Mouse (Mus musculus) stomach, embryonic 16.5 days (tissue): ENCODE data around the gene Isyna1. TPM values are rescaled to one million over a fixed set of nuclear protein-coding genes. Genes with fewer than 3 reads are reported as not detected.

Experiments used
- ATAC-seq: fragments of 200-750 bp; cut with Nextera tagmentation; 2 replicates; pipeline ENCODE4 v1.8.0; 2017; ENCODE audit warnings: moderate number of reproducible peaks, moderate TSS enrichment; ENCODE audit not compliant: insufficient read depth, low FRiP score
- H3K27ac ChIP-seq: fragments of 300-500 bp; sonication (generic); 2 replicates; pipeline ENCODE4 v1.5.1; 2014; ENCODE audit warnings: low read length
- H3K27me3 ChIP-seq: fragments of 300-500 bp; sonication (generic); 2 replicates; pipeline ENCODE4 v1.6.1; 2014; ENCODE audit warnings: low read length, control low read depth, mixed read lengths; ENCODE audit not compliant: control insufficient read depth, insufficient read depth
- H3K36me3 ChIP-seq: fragments of 300-500 bp; sonication (generic); 2 replicates; pipeline ENCODE4 v1.6.1; 2014; ENCODE audit warnings: low read length; ENCODE audit not compliant: control insufficient read depth, insufficient read depth
- H3K4me1 ChIP-seq: fragments of 300-500 bp; sonication (generic); 2 replicates; pipeline ENCODE4 v1.6.1; 2014; ENCODE audit warnings: low read length, control low read depth, mixed read lengths; ENCODE audit not compliant: control insufficient read depth, insufficient read depth
- H3K4me2 ChIP-seq: fragments of 300-500 bp; sonication (generic); 2 replicates; pipeline ENCODE4 v1.6.1; 2014; ENCODE audit warnings: low read depth, low read length, mixed read lengths
- H3K4me3 ChIP-seq: fragments of 300-500 bp; sonication (generic); replicated peaks from 2 replicates; pipeline ENCODE4 v1.5.1; 2014; ENCODE audit warnings: mild to moderate bottlenecking, low read length
- H3K9ac ChIP-seq: fragments of 300-500 bp; sonication (generic); 2 replicates; pipeline ENCODE4 v1.6.1; 2014; ENCODE audit warnings: low read length
- H3K9me3 ChIP-seq: fragments of 300-500 bp; sonication (generic); replicated peaks from 2 replicates; pipeline ENCODE4 v1.6.1; 2016; ENCODE audit warnings: low read length, control low read depth; ENCODE audit not compliant: control insufficient read depth
- WGBS: fragments of 180-500 bp; shearing (Covaris S2); extraction: QIAGEN DNeasy Blood & Tissue Kit; methylation state at CpG from one replicate; pipeline ENCODE4 v1.1.7; 2014; 5-methylcytosine and 5-hydroxymethylcytosine counted together
- polyA plus RNA-seq: library from polyadenylated mRNA; unstranded; fragments of >200 nt; fragmentation: Nextera tagmentation; extraction: Ambion mirVana; gene quantifications from 2 replicates; pipeline ENCODE4 v1.2.1, GENCODE M21; 2015

Gene Isyna1
- polyA plus RNA-seq, 1 experiment from 2014 or later, result 104 TPM

DNA sequence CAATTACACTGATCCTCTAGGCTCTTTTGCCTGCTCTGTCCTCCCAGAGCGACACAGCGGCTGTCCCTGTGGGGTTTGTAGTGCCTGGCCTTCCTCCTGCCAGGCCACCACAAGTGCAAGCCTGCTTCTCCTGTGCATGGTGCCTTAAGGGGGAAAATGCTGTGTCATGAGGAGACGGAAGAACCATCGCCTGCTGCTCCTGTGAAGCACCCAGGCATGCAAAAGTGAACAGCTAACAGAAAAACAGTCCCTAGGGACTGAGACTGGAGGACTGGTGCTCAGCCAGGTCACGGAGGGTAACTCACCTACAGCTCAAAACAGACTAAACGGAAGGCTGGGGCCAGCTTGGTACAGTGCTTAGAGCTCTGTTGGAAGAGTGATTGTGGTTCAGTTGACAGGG lies 41.4 kb downstream of the Isyna1 start:
- H3K27ac ChIP-seq, result no peak overlapping the region
- no peak overlapping the region for H3K4me3 ChIP-seq
- H3K4me2 ChIP-seq, result no peak overlapping the region
- ATAC-seq, result no peak
- peaks cover 24% of the 10 kb centered on the region for H3K4me1 ChIP-seq
- H3K9me3 ChIP-seq, result no peaks in the 10 kb centered on the region
- no peaks in the 10 kb centered on the region for H3K27me3 ChIP-seq
- no peaks in the 10 kb centered on the region for H3K36me3 ChIP-seq
- 72% methylated on average over 6 of the region's 6 CpGs for WGBS
- no peak overlapping the region for H3K9ac ChIP-seq

DNA sequence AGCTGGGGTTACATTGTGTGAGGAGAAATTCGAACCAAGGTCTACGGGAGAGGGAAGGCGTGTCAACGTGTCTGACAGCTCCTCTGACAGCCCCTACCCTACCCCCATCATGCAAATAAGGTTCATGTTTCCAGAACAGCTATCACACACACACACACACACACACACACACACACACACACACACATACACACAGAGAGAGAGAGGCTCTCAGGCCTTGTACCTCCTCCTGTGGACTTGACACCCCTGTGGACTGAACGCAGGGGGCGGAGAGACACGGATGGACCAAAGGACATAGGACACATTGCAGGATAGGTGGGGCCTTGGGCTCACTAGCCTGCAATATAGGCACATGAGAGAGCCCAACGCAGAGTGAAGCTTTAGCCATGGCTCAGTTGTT lies 42.7 kb downstream of the Isyna1 start:
- Histone ChIP-seq H3K4me1 (peaks cover 15% of the 10 kb centered on the region), H3K27ac (no peak overlapping the region), H3K4me3 (no peak overlapping the region), H3K27me3 (no peaks in the 10 kb centered on the region), H3K4me2 (no peak overlapping the region), H3K9me3 (no peaks in the 10 kb centered on the region), H3K36me3 (no peaks in the 10 kb centered on the region), H3K9ac (no peak overlapping the region)
- 0 out of 2 replicates have a peak, but pooled peaks have one; percentile 14 for ATAC-seq
- 50% methylated on average over 8 of the region's 8 CpGs for WGBS

DNA sequence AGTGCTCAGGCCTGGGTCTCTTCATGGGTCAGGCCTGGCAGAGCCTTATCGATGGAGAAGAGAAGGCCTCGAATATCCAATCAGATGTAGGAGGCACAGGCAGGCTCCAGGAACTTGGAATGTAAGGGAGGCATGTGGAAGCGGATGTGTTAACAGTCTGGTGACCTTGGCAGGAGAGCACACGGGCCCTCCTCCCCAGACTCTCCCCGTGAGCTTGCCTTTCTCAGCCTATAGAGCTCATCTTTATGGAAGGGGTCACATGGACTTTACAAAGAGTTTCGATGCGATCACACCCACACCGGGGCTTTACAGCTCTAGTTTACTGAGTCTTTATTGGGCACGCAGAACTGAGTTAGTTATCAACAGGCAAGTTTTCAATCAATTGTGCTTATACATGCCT lies 44.6 kb downstream of the Isyna1 start:
- Histone ChIP-seq H3K36me3 (no peaks in the 10 kb centered on the region), H3K9me3 (no peaks in the 10 kb centered on the region), H3K27ac (no peak overlapping the region), H3K4me3 (no peak overlapping the region), H3K27me3 (no peaks in the 10 kb centered on the region), H3K9ac (0 out of 2 replicates have a peak overlapping the region, but pooled peaks have one; percentile 27), H3K4me2 (no peak overlapping the region), H3K4me1 (peaks cover 8% of the 10 kb centered on the region)
- ATAC-seq, result no peak
- 58% methylated on average over 9 of the region's 9 CpGs for WGBS

DNA sequence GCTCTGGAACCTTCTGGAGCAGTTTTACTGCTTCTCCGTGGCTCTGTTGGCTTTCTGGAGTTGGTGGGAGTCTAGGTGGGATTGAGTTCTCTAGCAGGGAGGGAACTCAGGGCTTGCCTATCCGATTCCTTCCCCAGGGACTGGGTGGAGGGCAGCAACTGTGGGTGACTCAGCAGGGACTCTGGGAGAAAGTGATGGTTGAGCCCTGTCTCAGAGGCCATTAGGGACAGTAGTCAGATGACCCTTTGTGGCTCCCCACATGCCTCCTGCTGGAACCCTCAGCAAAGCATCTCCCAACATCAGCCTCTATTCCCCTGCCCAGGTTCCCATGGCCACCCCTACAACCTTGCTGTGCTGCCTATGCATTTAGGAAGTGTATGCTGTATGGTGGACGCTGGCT lies 48.8 kb downstream of the Isyna1 start:
- Histone ChIP-seq H3K4me3 (no peak overlapping the region), H3K9ac (no peak overlapping the region), H3K27me3 (no peaks in the 10 kb centered on the region), H3K36me3 (no peaks in the 10 kb centered on the region), H3K4me1 (peaks cover 10% of the 10 kb centered on the region; the same call in 1 of the 2 replicates), H3K9me3 (no peaks in the 10 kb centered on the region), H3K4me2 (no peak overlapping the region), H3K27ac (no peak overlapping the region)
- 61% methylated on average over 3 of the region's 3 CpGs for WGBS
- no peak for ATAC-seq

DNA sequence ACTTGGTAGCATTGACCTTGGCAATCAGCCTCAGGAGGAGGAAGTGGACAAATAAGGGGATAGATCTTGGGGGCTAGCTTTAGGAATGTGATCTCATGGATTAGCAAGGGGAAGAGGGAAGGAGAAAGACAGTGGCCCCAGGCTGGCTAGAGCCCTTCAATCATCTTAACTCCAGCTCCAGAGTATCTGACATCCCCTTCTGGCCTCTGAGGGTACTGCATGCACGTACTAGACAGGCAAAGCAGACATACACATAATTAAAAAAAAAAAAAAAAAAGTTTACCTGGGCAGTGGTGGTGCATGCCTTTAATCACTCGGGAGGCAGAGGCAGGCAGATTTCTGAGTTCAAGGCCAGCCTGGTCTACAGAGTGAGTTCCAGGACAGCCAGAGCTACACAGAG lies 49.9 kb downstream of the Isyna1 start:
- no peak for ATAC-seq
- WGBS, result 86% methylated on average over 2 of the region's 2 CpGs
- H3K9ac ChIP-seq, result no peak overlapping the region
- no peaks in the 10 kb centered on the region for H3K36me3 ChIP-seq
- H3K4me1 ChIP-seq, result peaks cover 16% of the 10 kb centered on the region
- no peak overlapping the region for H3K27ac ChIP-seq
- no peaks in the 10 kb centered on the region for H3K9me3 ChIP-seq
- no peak overlapping the region for H3K4me2 ChIP-seq
- no peaks in the 10 kb centered on the region for H3K27me3 ChIP-seq
- no peak overlapping the region for H3K4me3 ChIP-seq

DNA sequence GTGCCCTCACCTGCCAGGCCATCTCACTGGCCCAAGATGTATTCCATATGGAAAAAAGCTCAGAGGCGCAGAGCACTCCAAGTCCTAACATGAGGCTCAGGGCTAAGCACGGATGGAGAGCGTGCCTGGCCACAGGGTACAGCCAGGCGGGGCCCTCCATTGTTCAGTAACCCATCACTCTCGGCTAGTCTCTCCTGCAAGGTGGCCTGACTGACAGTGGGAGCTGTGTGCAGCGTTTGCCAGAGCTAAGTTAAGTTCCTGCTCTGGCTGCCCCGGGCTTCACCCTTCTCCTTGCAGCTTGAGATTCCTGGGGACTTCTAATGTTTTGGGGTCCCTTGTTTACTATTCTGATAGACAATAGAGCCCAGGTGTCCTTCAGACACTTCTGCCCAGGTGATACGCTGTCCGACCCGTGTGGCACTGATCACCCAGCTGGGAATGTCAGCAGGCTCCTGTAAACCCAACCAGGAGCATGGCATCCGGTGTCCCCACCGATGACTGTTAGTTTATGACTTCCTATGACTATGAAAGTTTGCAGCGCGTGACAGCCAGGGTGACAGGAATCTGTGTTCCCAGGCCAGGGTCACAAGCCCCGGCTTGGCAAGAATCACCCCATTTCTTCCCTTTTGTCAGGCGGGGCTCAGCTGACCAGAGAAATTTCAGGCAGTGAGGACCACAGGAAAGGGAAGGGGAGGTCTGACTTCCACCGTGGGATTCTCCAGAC lies 51.5 kb downstream of the Isyna1 start:
- Histone ChIP-seq H3K4me2 (no peak overlapping the region), H3K9ac (no peak overlapping the region), H3K27ac (no peak overlapping the region), H3K27me3 (no peaks in the 10 kb centered on the region), H3K4me3 (no peak overlapping the region), H3K4me1 (peaks cover 27% of the 10 kb centered on the region), H3K9me3 (no peaks in the 10 kb centered on the region), H3K36me3 (0 out of 2 replicates have a peak, but pooled peaks cover 4% of the 10 kb centered on the region)
- no peak for ATAC-seq
- WGBS, result 47% methylated on average over 17 of the region's 17 CpGs

DNA sequence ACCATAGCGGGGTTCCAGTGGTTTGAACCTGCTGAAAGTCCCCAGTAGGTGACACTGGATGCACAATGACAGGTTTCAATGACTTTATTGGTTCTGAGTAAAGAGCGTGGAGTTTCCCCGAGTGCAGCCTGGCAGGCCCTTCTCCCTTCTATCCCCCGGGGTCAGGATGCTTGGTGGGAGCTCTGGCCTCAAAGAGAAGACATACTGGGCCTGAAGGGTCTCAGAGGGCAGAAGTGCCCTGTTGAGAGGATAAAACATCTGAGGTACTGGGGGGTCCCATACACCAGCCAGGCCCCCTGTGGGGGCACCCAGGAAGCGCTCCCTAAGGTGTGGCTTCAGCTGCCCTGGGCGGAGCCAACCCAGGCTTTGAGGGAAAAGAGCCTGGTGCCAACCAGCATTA lies 52.2 kb downstream of the Isyna1 start:
- no peaks in the 10 kb centered on the region for H3K27me3 ChIP-seq
- no peak overlapping the region for H3K4me3 ChIP-seq
- H3K9me3 ChIP-seq, result no peaks in the 10 kb centered on the region
- no peak overlapping the region for H3K9ac ChIP-seq
- H3K4me2 ChIP-seq, result no peak overlapping the region
- no peak overlapping the region for H3K27ac ChIP-seq
- H3K4me1 ChIP-seq, result peaks cover 27% of the 10 kb centered on the region
- 83% methylated on average over 6 of the region's 6 CpGs for WGBS
- no peak for ATAC-seq
- H3K36me3 ChIP-seq, result 0 out of 2 replicates have a peak, but pooled peaks cover 5% of the 10 kb centered on the region

DNA sequence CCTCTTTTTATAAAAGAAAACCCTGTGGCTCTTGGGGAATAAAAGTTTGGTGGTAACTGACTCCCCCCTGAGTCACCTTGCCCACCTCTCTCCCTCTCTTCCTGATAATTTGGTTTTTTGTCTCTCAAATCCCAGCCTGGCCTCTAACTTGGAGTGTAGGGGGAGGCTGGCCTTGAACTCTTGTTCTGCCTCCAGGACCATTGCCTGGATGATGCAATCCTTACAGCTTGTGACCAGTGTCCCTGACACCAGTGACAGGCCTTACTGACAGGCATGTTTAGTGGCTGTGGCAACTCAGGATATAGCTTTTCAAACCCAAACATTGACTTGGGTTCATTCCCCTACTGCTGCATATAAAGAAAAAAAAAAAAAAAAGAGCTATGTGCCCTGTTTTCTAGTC lies 52.6 kb downstream of the Isyna1 start:
- no peak overlapping the region for H3K4me2 ChIP-seq
- H3K9ac ChIP-seq, result no peak overlapping the region
- no peak overlapping the region for H3K27ac ChIP-seq
- no peak overlapping the region for H3K4me3 ChIP-seq
- ATAC-seq, result no peak
- no peaks in the 10 kb centered on the region for H3K9me3 ChIP-seq
- no peaks in the 10 kb centered on the region for H3K27me3 ChIP-seq
- H3K36me3 ChIP-seq, result 0 out of 2 replicates have a peak, but pooled peaks cover 6% of the 10 kb centered on the region
- H3K4me1 ChIP-seq, result peaks cover 27% of the 10 kb centered on the region
